Mouse (Mus musculus) lung, postnatal 0 days (tissue): ENCODE data around the gene Hpn. TPM values are rescaled to one million over a fixed set of nuclear protein-coding genes. Genes with fewer than 3 reads are reported as not detected.

Experiments
- ATAC-seq: fragments of 200-750 bp; cut with Nextera tagmentation; 2 replicates; pipeline ENCODE4 v1.8.0; 2017; ENCODE audit warnings: moderate library complexity
- DNase-seq: peaks from one replicate; pipeline ENCODE4 v3.0.0-alpha.2; 2016; ENCODE audit warnings: low spot score
- H3K27ac ChIP-seq: fragments of 300-500 bp; sonication (generic); 2 replicates; pipeline ENCODE4 v1.5.1; 2014; ENCODE audit warnings: antibody characterized with exemption, mild to moderate bottlenecking, low read length, mixed read lengths
- H3K27me3 ChIP-seq: fragments of 300-500 bp; sonication (generic); replicated peaks from 2 replicates; pipeline ENCODE4 v1.6.1; 2014; ENCODE audit warnings: low read length, mixed read lengths; ENCODE audit not compliant: insufficient read depth
- H3K36me3 ChIP-seq: fragments of 300-500 bp; sonication (generic); 2 replicates; pipeline ENCODE4 v1.6.1; 2014; ENCODE audit warnings: low read length, mixed read lengths; ENCODE audit not compliant: insufficient read depth
- H3K4me1 ChIP-seq: fragments of 300-500 bp; sonication (generic); 2 replicates; pipeline ENCODE4 v1.6.1; 2014; ENCODE audit warnings: antibody characterized with exemption, low read depth, low read length, mixed read lengths; ENCODE audit not compliant: insufficient read depth
- H3K4me2 ChIP-seq: fragments of 300-500 bp; sonication (generic); replicated peaks from 2 replicates; pipeline ENCODE4 v1.6.1; 2014; ENCODE audit warnings: low read depth, mild to moderate bottlenecking, low read length, moderate library complexity, mixed read lengths
- H3K4me3 ChIP-seq: fragments of 300-500 bp; sonication (generic); 2 replicates; pipeline ENCODE4 v1.5.1; 2014; ENCODE audit warnings: low read depth, low read length
- H3K9ac ChIP-seq: fragments of 300-500 bp; sonication (generic); replicated peaks from 2 replicates; pipeline ENCODE4 v1.6.1; 2014; ENCODE audit warnings: low read depth, mild to moderate bottlenecking
- H3K9me3 ChIP-seq: fragments of 300-500 bp; sonication (generic); 2 replicates; pipeline ENCODE4 v1.6.1; 2016; ENCODE audit warnings: low read length, mixed read lengths
- CTCF ChIP-seq: IDR thresholded peaks from 2 replicates; pipeline ENCODE4 v1.5.1; 2016; ENCODE audit warnings: antibody characterized with exemption, mild to moderate bottlenecking
- EP300 ChIP-seq: IDR thresholded peaks from 2 replicates; pipeline ENCODE4 v1.6.1; 2016; ENCODE audit warnings: antibody characterized with exemption, mild to moderate bottlenecking, control low read depth
- WGBS: fragments of 180-500 bp; shearing (Covaris S2); extraction: QIAGEN DNeasy Blood & Tissue Kit; methylation state at CpG from one replicate; pipeline ENCODE4 v1.1.7; 2014; 5-methylcytosine and 5-hydroxymethylcytosine counted together
- polyA plus RNA-seq: library from polyadenylated mRNA; unstranded; fragments of >200 nt; fragmentation: Nextera tagmentation; extraction: Ambion mirVana; gene quantifications from 2 replicates; pipeline ENCODE4 v1.2.1, GENCODE M21; 2015

The Hpn gene
- polyA plus RNA-seq, 1 experiment from 2014 or later = 20.5 TPM

DNA sequence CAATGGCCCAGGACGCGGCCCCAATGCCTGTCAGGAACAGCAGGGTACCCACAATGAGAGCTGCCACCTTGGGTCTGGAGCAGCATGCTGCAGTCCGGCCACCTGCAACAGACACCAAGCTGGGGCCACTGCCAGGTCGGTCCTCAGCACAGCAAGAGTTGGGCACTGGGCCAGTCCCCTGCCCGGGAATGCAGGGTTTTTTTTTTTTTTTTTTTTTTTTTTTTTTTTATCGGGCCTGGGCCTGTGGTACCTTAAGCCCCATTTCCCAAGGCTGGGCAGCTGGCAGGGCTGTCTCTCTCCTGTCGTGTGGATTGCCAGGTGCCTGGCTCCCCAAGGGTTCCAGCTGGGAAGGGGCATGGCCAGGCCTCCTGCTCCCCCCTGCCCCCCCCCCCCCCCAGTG, 6.0 kb downstream of the Hpn start:
- Histone ChIP-seq H3K9me3 (no peaks in the 10 kb centered on the region), H3K9ac (no peak overlapping the region), H3K4me1 (no peaks in the 10 kb centered on the region), H3K4me2 (no peak overlapping the region), H3K36me3 (no peaks in the 10 kb centered on the region), H3K27ac (no peak overlapping the region), H3K27me3 (no peaks in the 10 kb centered on the region), H3K4me3 (no peak overlapping the region)
- ATAC-seq (peak; percentile 59), DNase-seq (peak; percentile 77)
- no peak for TF ChIP-seq EP300
- no peak for TF ChIP-seq CTCF
- 19% methylated on average over 7 of the region's 7 CpGs for WGBS

DNA sequence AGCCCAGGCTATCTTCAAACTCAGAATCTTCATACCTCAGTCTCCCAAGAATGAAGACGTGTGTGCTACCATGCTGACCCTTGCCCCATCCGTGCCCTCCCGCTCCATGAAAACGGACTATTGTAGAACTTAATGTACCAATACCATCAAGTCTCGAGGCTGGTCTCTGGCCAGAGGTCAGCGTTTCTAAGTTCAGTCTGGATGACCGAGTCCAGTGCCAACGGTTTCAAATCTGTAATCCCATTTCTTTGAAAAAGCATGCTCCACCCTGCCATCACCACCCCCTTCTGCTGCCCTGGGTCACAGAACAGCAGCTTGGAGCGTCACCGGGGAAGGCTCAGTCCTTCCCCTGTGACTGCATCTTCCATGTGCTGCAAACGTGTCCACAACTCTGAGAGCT, 7.3 kb downstream of the Hpn start:
- Histone ChIP-seq H3K27ac (no peak overlapping the region), H3K36me3 (no peaks in the 10 kb centered on the region), H3K4me2 (no peak overlapping the region), H3K4me1 (no peaks in the 10 kb centered on the region), H3K9me3 (no peaks in the 10 kb centered on the region), H3K27me3 (no peaks in the 10 kb centered on the region), H3K9ac (no peak overlapping the region), H3K4me3 (no peak overlapping the region)
- WGBS = 87% methylated on average over 11 of the region's 11 CpGs
- no peak for ATAC-seq
- no peak for TF ChIP-seq EP300
- no peak for TF ChIP-seq CTCF
- no peak for DNase-seq

DNA sequence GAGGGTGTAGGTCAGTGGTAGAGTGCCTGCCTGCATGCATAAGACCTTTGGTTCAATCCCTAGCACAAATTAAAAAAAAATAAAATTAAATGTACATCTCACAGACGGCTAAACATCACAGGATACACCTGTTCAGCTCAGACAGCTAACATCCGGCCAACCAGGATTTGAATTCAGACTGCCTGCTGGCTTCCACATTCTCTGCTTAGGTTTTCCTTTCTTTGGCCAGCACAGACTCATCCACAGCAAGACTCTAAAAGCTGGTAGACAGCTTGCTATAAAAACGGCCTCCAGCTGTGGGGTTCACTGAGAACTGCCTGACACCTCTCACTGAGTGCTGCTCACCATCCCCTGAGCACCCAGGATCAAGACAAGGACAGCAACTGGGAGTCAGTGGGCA, 8.9 kb downstream of the Hpn start:
- ATAC-seq (no peak), DNase-seq (no peak)
- H3K4me2 ChIP-seq = no peak overlapping the region
- no peak overlapping the region for H3K27ac ChIP-seq
- no peak overlapping the region for H3K9ac ChIP-seq
- no peaks in the 10 kb centered on the region for H3K27me3 ChIP-seq
- H3K4me3 ChIP-seq = no peak overlapping the region
- H3K36me3 ChIP-seq = no peaks in the 10 kb centered on the region
- H3K9me3 ChIP-seq = no peaks in the 10 kb centered on the region
- 40% methylated on average over 3 of the region's 3 CpGs for WGBS
- TF ChIP-seq EP300 = no peak
- H3K4me1 ChIP-seq = no peaks in the 10 kb centered on the region

DNA sequence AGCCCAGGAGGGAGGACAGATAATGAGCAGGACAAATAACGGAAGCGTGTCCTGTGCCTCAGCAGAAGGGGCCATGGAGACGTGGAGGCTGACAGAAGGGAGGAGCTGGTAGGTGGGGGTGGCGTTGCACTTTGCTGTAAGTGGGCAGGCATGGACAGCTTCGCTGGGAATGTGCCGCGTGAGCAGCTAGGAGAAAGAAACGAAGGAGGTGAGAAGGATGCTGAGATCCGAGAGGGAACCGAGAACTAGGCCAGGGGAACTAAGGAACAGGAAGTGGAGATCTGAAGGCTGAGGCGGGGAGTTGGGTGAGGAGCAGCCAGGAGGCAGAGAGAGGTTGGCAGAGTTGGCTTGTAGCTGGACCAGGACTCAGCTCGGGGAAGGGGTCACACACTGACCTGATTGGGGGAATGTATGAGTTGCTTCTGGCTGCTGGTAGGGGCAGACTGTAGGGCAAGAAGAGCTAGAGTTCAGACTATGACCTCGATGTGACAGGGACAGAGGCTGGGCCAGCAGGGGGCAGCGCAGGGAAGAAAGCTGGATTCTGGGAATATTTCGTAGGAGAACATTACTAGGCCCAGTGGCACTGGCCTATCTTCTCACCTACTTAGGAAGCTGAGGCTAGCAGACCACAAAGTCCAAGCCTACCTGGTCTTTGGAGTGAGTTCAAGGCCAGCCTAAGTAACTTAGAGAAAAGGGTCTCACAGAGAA, 9.9 kb downstream of the Hpn start:
- WGBS = 39% methylated on average over 15 of the region's 15 CpGs
- Histone ChIP-seq H3K27me3 (no peaks in the 10 kb centered on the region), H3K4me1 (no peaks in the 10 kb centered on the region), H3K36me3 (no peaks in the 10 kb centered on the region), H3K4me3 (no peak overlapping the region), H3K9me3 (no peaks in the 10 kb centered on the region), H3K27ac (no peak overlapping the region), H3K4me2 (no peak overlapping the region), H3K9ac (no peak overlapping the region)
- ATAC-seq (no peak), DNase-seq (no peak)
- peak; percentile 75 for TF ChIP-seq CTCF
- no peak for TF ChIP-seq EP300

DNA sequence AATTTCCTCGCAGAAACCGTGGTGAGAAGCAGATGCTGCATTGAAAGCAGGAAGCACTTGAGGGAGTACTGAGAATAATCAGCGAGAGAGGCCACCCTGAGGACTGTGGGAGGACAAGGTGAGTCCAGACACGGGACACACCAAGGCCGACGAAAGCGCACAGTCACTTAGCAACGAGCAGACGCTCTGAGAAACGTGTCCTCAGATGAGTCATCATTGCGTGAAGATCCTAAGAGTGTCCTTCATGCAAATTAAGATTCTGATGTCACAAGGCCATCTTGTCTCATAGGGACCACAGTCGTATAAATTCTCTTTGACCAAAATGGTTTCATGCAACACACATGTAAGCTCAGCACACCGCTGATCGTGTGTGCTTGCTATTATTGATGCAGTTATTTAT, 14.3 kb downstream of the Hpn start:
- WGBS = 70% methylated on average over 14 of the region's 14 CpGs
- Histone ChIP-seq H3K4me2 (no peak overlapping the region), H3K27ac (no peak overlapping the region), H3K36me3 (no peaks in the 10 kb centered on the region), H3K9ac (no peak overlapping the region), H3K4me1 (no peaks in the 10 kb centered on the region), H3K27me3 (no peaks in the 10 kb centered on the region), H3K9me3 (no peaks in the 10 kb centered on the region), H3K4me3 (no peak overlapping the region)
- ATAC-seq (no peak), DNase-seq (no peak)
- TF ChIP-seq CTCF (no peak), EP300 (no peak)

DNA sequence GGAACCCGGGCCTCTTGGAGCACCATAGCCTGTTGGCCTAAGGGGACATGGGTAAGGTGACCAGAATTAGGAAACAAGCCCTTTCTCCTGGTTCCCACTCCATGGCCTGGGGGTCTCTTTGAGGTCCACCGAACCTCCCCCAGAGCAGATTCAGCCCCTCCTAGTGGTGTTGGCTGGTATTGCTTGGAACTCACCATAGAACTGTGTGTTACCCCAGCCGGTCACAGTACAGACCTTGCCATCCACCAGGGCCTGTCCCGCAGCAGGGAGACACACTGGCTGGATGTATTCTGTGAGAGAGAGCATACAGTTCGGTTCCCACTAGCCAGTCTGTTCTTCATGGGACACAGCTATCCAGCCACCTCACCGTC, 15.5 kb downstream of the Hpn start:
- H3K4me3 ChIP-seq = no peak overlapping the region
- no peak for ATAC-seq
- TF ChIP-seq CTCF (peak; percentile 24), EP300 (no peak)
- H3K9me3 ChIP-seq = no peaks in the 10 kb centered on the region
- no peaks in the 10 kb centered on the region for H3K27me3 ChIP-seq
- no peaks in the 10 kb centered on the region for H3K4me1 ChIP-seq
- no peak overlapping the region for H3K27ac ChIP-seq
- H3K36me3 ChIP-seq = no peaks in the 10 kb centered on the region
- no peak overlapping the region for H3K4me2 ChIP-seq
- H3K9ac ChIP-seq = no peak overlapping the region
- WGBS = 76% methylated on average over 6 of the region's 6 CpGs
- DNase-seq = no peak
